20 mouse cellular contexts compared by ENCODE assay signal in genomic region chr17:46809131-46809830, GRCm38 (mm10). TPM values are rescaled to one million over a fixed set of nuclear protein-coding genes. Genes with fewer than 3 reads are reported as not detected.
DNase-seq lines count a peak whose midpoint lies in the region; TF ChIP-seq lines count a peak whose summit lies in the region.
"Had no signal": no experiment of that assay in that cellular context is flagged by ENCODE, and none has a peak within 500 bp of the region (broad histone marks: within the 10 kb centered on the region; RNA-seq: fewer than 3 reads in every experiment).

No protein-coding gene starts in this region.

- peak overlapping the region; percentile 76 for H3K27ac ChIP-seq in testis, adult 2 months (ENCODE audit: control insufficient read depth, insufficient read depth, low read depth, low read length)
- H3K27ac ChIP-seq: embryonic facial prominence, embryonic 10.5 days; forebrain, embryonic 13.5 days; hindbrain, embryonic 12.5 days; kidney, postnatal 0 days; limb, embryonic 13.5 days had no signal

- H3K4me1 ChIP-seq in testis, adult 2 months (ENCODE audit: control insufficient read depth, insufficient read depth, low read length) = no peaks in the 10 kb centered on the region
- H3K4me1 ChIP-seq: embryonic facial prominence, embryonic 10.5 days; forebrain, embryonic 13.5 days; hindbrain, embryonic 12.5 days; limb, embryonic 13.5 days had no signal

- no peaks in the 10 kb centered on the region for H3K27me3 ChIP-seq in testis, adult 2 months (ENCODE audit: control insufficient read depth, insufficient read depth, low read length)
- H3K27me3 ChIP-seq: forebrain, embryonic 13.5 days; hindbrain, embryonic 12.5 days; limb, embryonic 13.5 days had no signal

- peak; percentile 29 to 32 for DNase-seq in heart, adult 9 months (ENCODE audit: low spot score in 2 of 2)
- no peak for DNase-seq in heart, adult 8-10 months (ENCODE audit: low spot score)
- no peak for DNase-seq in testis, postnatal 10 days (ENCODE audit: low spot score)
- DNase-seq in heart, postnatal 10 days = peak; percentile 60 to 62
- no peak for DNase-seq in cerebellum, postnatal 4 days (ENCODE audit: low spot score in 2 of 2)
- no peak for DNase-seq in urinary bladder, adult 2 months (ENCODE audit: low spot score)
- DNase-seq: cerebellum, adult 11 months; cerebellum, postnatal 36 days; gastrocnemius, postnatal 25 days; lung, adult 18-20 months; thymus, postnatal 36 days had no signal

- no peak for TF ChIP-seq POLR2A in testis, adult 2 months (IDR thresholded peaks at IDR 0.05; ENCODE audit: control insufficient read depth, low read depth, low read length)

- H3K36me3 ChIP-seq in testis, adult 2 months (ENCODE audit: control insufficient read depth, insufficient read depth, low read length) = peaks cover 4% of the 10 kb centered on the region

- no peak for TF ChIP-seq CTCF in testis, adult 2 months (IDR thresholded peaks at IDR 0.05; ENCODE audit: control insufficient read depth, insufficient read depth, insufficient replicate concordance, low read depth, low read length)

- intact Hi-C loops in heart, postnatal 10 days (cut with DNase I) = no loop called here

- H3K4me3 ChIP-seq in testis, adult 2 months (ENCODE audit: control insufficient read depth, low read depth, low read length) = no peak overlapping the region
- H3K4me3 ChIP-seq: embryonic facial prominence, embryonic 10.5 days; forebrain, embryonic 13.5 days; hindbrain, embryonic 12.5 days; limb, embryonic 13.5 days had no signal

RNA-seq across cellular contexts. Expression of gene Rpl7l1, which starts 26.8 kb away (rescaled TPM):
- total RNA-seq in heart, adult 8-10 months (2022) = 10 to 100 TPM; 43.9 to 58.6 (median 52.8) TPM
- 13.3 and 14.1 TPM in 2 replicates for polyA plus RNA-seq in testis, adult 2 months (2012; rRNA removed)
- total RNA-seq in heart, postnatal 10 days (2021) = 10 to 100 TPM; 58.6 to 69.7 TPM
- polyA plus RNA-seq in urinary bladder, adult 2 months (2012; rRNA removed) = 66.8 and 70.0 TPM in 2 replicates

RNA-seq across cellular contexts. Expression of gene 2310039H08Rik, which starts 36.8 kb away (rescaled TPM):
- total RNA-seq in heart, adult 8-10 months (2022) = 10 to 100 TPM; 24.2 to 33.2 (median 28.9) TPM
- polyA plus RNA-seq in testis, adult 2 months (2012; rRNA removed) = 86.6 and 89.2 TPM in 2 replicates
- 10 to 100 TPM; 26.8 to 28.2 TPM for total RNA-seq in heart, postnatal 10 days (2021)
- polyA plus RNA-seq in urinary bladder, adult 2 months (2012; rRNA removed) = 38.8 and 48.8 TPM in 2 replicates

RNA-seq across cellular contexts. Expression of gene Ptcra, which starts 45.8 kb away (rescaled TPM):
- total RNA-seq in heart, adult 8-10 months (2022) = not detected
- 0.18 and 0.23 TPM in 2 replicates for polyA plus RNA-seq in testis, adult 2 months (2012; rRNA removed)
- not detected for total RNA-seq in heart, postnatal 10 days (2021)
- polyA plus RNA-seq in urinary bladder, adult 2 months (2012; rRNA removed) = 0.06 TPM in 1 of 2 replicates, not detected in the other
- total RNA-seq: adrenal gland, adult 18-20 months; gastrocnemius, postnatal 25 days; megakaryocyte-erythroid progenitor cell, adult 5-6 weeks had no signal
- polyA plus RNA-seq: midbrain, embryonic 16.5 days had no signal

RNA-seq across cellular contexts. Expression of gene Bicral, which starts 49.0 kb away (rescaled TPM):
- 10 to 100 TPM; 12.8 to 15.3 (median 14.4) TPM for total RNA-seq in heart, adult 8-10 months (2022)
- 11.0 and 13.2 TPM in 2 replicates for polyA plus RNA-seq in testis, adult 2 months (2012; rRNA removed)
- total RNA-seq in heart, postnatal 10 days (2021) = 10 to 100 TPM; 12.7 to 15.4 TPM
- 9.1 and 15.2 TPM in 2 replicates for polyA plus RNA-seq in urinary bladder, adult 2 months (2012; rRNA removed)

RNA-seq across cellular contexts. Expression of gene Cnpy3, which starts 57.3 kb away (rescaled TPM):
- total RNA-seq in heart, adult 8-10 months (2022) = 10 to 100 TPM; 17.2 to 22.1 (median 18.4) TPM
- polyA plus RNA-seq in testis, adult 2 months (2012; rRNA removed) = 18.9 and 20.6 TPM in 2 replicates
- total RNA-seq in heart, postnatal 10 days (2021) = 10 to 100 TPM; 23.9 to 25.8 TPM
- polyA plus RNA-seq in urinary bladder, adult 2 months (2012; rRNA removed) = 64.3 and 66.7 TPM in 2 replicates

Comparison
In these comparisons a context has a peak if more than half of its experiments do, and no peak if none do; other contexts are left out.
1. DNase-seq: peak in heart, adult 9 months (2 of 2) and heart, postnatal 10 days (2 of 2); none in heart, adult 8-10 months (single experiment), testis, postnatal 10 days (single experiment), cerebellum, postnatal 4 days (0 of 2) and urinary bladder, adult 2 months (single experiment).